Mouse (Mus musculus) cerebellum, adult 11 months (tissue): ENCODE measurements around the gene Pmpcb.
"Not testable (repeated sequence)": the region's sequence is repeated elsewhere in the genome, so short reads cannot be mapped to it uniquely, and the experiment has no call there.

Source experiments
- DNase-seq: peaks from one replicate; pipeline ENCODE4 v3.0.0; 2022

The Pmpcb gene

GRCm38 (mm10) chr5:21736956-21737585, at the start of gene Pmpcb:
Pmpcb (plus strand) TSS chr5:21737141.
- DNase-seq: peak; percentile 86

GRCm38 (mm10) chr5:21692230-21692629, 44.7 kb upstream of the Pmpcb start:
- no peak for DNase-seq

- no peak for DNase-seq
Observed at GRCm38 (mm10) chr5:21693372-21693870, 43.5 kb upstream of the Pmpcb start.

GRCm38 (mm10) chr5:21694854-21695490, 42.0 kb upstream of the Pmpcb start:
- DNase-seq: no peak

- not testable (repeated sequence) for DNase-seq
Observed at GRCm38 (mm10) chr5:21699555-21699954, 37.4 kb upstream of the Pmpcb start.

- no peak for DNase-seq
Observed at GRCm38 (mm10) chr5:21700272-21700821, 36.6 kb upstream of the Pmpcb start.

- DNase-seq: no peak
Observed at GRCm38 (mm10) chr5:21700934-21701333, 36.0 kb upstream of the Pmpcb start.

GRCm38 (mm10) chr5:21701351-21702008, 35.5 kb upstream of the Pmpcb start, which contains the start of gene Napepld:
Napepld (minus strand) TSS chr5:21701396.
- peak; percentile 99 for DNase-seq

- DNase-seq: no peak
Observed at GRCm38 (mm10) chr5:21702009-21702364, 35.0 kb upstream of the Pmpcb start.

- no peak for DNase-seq
Observed at GRCm38 (mm10) chr5:21702873-21703475, 34.0 kb upstream of the Pmpcb start.

- DNase-seq: no peak
Observed at GRCm38 (mm10) chr5:21703708-21704107, 33.2 kb upstream of the Pmpcb start.

- no peak for DNase-seq
Observed at GRCm38 (mm10) chr5:21706546-21706945, 30.4 kb upstream of the Pmpcb start.

- not testable (repeated sequence) for DNase-seq
Observed at GRCm38 (mm10) chr5:21708011-21708410, 28.9 kb upstream of the Pmpcb start.

- DNase-seq: no peak
Observed at GRCm38 (mm10) chr5:21712127-21712715, 24.7 kb upstream of the Pmpcb start.

GRCm38 (mm10) chr5:21714447-21714846, 22.5 kb upstream of the Pmpcb start:
- no peak for DNase-seq

GRCm38 (mm10) chr5:21717165-21717715, 19.7 kb upstream of the Pmpcb start:
- DNase-seq: no peak

- no peak for DNase-seq
Observed at GRCm38 (mm10) chr5:21718546-21718945, 18.4 kb upstream of the Pmpcb start.

GRCm38 (mm10) chr5:21719209-21719608, 17.7 kb upstream of the Pmpcb start:
- no peak for DNase-seq

- no peak for DNase-seq
Observed at GRCm38 (mm10) chr5:21724427-21724826, 12.5 kb upstream of the Pmpcb start.

- no peak for DNase-seq
Observed at GRCm38 (mm10) chr5:21724872-21725271, 12.1 kb upstream of the Pmpcb start.

- no peak for DNase-seq
Observed at GRCm38 (mm10) chr5:21729107-21729506, 7.8 kb upstream of the Pmpcb start.

- DNase-seq: no peak
Observed at GRCm38 (mm10) chr5:21732177-21732911, 4.6 kb upstream of the Pmpcb start.
